Mouse (Mus musculus) forebrain, embryonic 14.5 days (tissue): ENCODE measurements at regions not wholly inside any gene's neighbourhood (a gene's known extent, or its start where the extent isn't known, plus 50 kb on each side); places are given as distances from the start of the nearest gene placed in this dataset.

Experiments used
- ATAC-seq: fragments of 200-750 bp; cut with Nextera tagmentation; 2 replicates; pipeline ENCODE4 v1.8.0; 2017; ENCODE audit warnings: mild to moderate bottlenecking, moderate library complexity
- DNase-seq: peaks from one replicate; pipeline ENCODE4 v3.0.0-alpha.2; 2015; ENCODE audit warnings: low spot score
- H3K27ac ChIP-seq: fragments of 300-500 bp; sonication (generic); 2 replicates; pipeline ENCODE4 v1.5.1; 2014; ENCODE audit warnings: low read depth, mild to moderate bottlenecking, control low read depth, low read length, moderate library complexity
- H3K27me3 ChIP-seq: fragments of 300-500 bp; sonication (generic); replicated peaks from 2 replicates; pipeline ENCODE4 v1.6.1; 2014; ENCODE audit warnings: low read length, control low read depth, mixed read lengths; ENCODE audit not compliant: control insufficient read depth, insufficient read depth
- H3K36me3 ChIP-seq: fragments of 300-500 bp; sonication (generic); 2 replicates; pipeline ENCODE4 v1.6.1; 2014; ENCODE audit warnings: low read length, control low read depth; ENCODE audit not compliant: control insufficient read depth, insufficient read depth
- H3K4me1 ChIP-seq: fragments of 300-500 bp; sonication (generic); 2 replicates; pipeline ENCODE4 v1.6.1; 2014; ENCODE audit warnings: antibody characterized with exemption, low read length, control low read depth; ENCODE audit not compliant: control insufficient read depth, insufficient read depth
- H3K4me2 ChIP-seq: fragments of 300-500 bp; sonication (generic); 2 replicates; pipeline ENCODE4 v1.6.1; 2014; ENCODE audit warnings: mild to moderate bottlenecking, control low read depth, low read length
- H3K4me3 ChIP-seq: fragments of 300-500 bp; sonication (generic); 2 replicates; pipeline ENCODE4 v1.5.1; 2014; ENCODE audit warnings: low read depth, low read length, control low read depth
- H3K9ac ChIP-seq: fragments of 300-500 bp; sonication (generic); 2 replicates; pipeline ENCODE4 v1.6.1; 2014; ENCODE audit warnings: mild to moderate bottlenecking, low read length, control low read depth, moderate library complexity
- H3K9me3 ChIP-seq: fragments of 300-500 bp; sonication (generic); replicated peaks from 2 replicates; pipeline ENCODE4 v1.6.1; 2016; ENCODE audit warnings: low read length, control low read depth, mixed read lengths; ENCODE audit not compliant: control insufficient read depth
- WGBS: fragments of 180-500 bp; shearing (Covaris S2); extraction: QIAGEN DNeasy Blood & Tissue Kit; methylation state at CpG from one replicate; pipeline ENCODE4 v1.1.7; 2014; 5-methylcytosine and 5-hydroxymethylcytosine counted together

- H3K27me3 ChIP-seq, result no peaks in the 10 kb centered on the region
- H3K4me1 ChIP-seq, result no peaks in the 10 kb centered on the region
- H3K36me3 ChIP-seq, result no peaks in the 10 kb centered on the region
- DNase-seq (no peak), ATAC-seq (no peak)
- H3K9ac ChIP-seq, result no peak overlapping the region
- no peak overlapping the region for H3K27ac ChIP-seq
- H3K4me2 ChIP-seq, result no peak overlapping the region
- no peak overlapping the region for H3K4me3 ChIP-seq
- no peaks in the 10 kb centered on the region for H3K9me3 ChIP-seq
- 96% methylated on average over 10 of the region's 10 CpGs for WGBS
Measured at GRCm38 (mm10) chr13:60457277-60457676, 144.5 kb upstream of the Dapk1 start.

DNA sequence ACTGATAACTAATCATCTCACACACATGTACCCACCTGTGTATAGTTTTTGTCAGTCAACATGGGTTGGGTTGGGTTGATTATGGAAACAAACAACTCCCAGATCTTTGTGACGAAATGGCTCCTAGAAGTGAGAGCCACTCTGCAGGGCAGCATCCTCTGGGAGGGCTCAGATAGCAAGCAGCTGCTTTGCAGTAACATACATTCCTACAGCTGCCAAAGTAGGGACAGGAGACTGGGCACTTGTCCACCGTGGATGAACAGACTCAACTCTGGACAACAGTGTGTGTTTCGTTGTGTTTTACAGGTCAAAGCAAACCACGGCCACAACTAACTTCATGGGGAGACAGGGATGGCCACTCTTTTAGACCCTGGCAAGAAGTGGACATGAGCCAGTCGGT lies 142.7 kb upstream of the Dapk1 start:
- Histone ChIP-seq H3K27me3 (no peaks in the 10 kb centered on the region), H3K4me1 (no peaks in the 10 kb centered on the region), H3K27ac (no peak overlapping the region), H3K4me3 (no peak overlapping the region), H3K9ac (no peak overlapping the region), H3K4me2 (no peak overlapping the region), H3K36me3 (no peaks in the 10 kb centered on the region), H3K9me3 (no peaks in the 10 kb centered on the region)
- no peak for DNase-seq
- ATAC-seq, result no peak
- 89% methylated on average over 5 of the region's 5 CpGs for WGBS

DNA sequence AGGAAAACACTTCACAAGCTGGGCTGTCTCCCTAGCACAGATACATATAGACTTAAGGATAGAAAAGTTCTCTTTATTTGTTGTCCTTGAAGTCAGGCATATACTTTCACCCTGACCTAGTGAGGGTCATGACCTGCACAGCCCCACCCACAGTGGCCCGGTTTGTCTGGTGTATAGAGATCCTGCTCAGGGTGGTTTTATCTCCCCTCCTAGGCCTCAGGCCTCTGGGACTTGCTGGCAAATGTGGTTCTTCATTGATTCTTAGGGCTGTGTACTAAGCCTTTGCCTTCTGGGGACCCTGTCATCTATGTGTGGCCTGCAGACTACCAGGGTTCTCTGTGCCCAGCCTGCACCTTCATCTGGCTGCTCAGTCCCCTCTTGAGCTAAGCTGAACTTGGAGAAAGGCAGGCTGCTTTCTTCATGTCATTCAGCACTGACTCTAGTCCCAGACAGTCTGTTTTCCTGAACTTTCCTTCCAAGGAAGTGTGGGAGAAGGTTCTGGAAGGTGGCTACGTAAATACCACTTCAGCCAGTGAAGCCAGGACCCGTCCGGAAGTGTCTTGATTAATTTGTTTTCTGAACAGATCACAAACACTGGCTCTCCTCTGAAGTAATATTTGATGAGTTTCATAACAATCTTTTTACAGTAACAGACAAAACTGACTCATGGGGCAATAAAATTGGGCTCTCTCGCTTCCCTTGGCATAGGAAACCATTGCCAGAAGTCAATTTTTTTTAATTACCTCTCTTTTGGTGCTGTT lies 135.0 kb upstream of the Dapk1 start:
- no peak overlapping the region for H3K27ac ChIP-seq
- ATAC-seq (no peak), DNase-seq (no peak)
- no peak overlapping the region for H3K4me2 ChIP-seq
- H3K9me3 ChIP-seq, result no peaks in the 10 kb centered on the region
- WGBS, result 91% methylated on average over 5 of the region's 5 CpGs
- H3K4me1 ChIP-seq, result no peaks in the 10 kb centered on the region
- H3K4me3 ChIP-seq, result no peak overlapping the region
- no peaks in the 10 kb centered on the region for H3K27me3 ChIP-seq
- no peaks in the 10 kb centered on the region for H3K36me3 ChIP-seq
- no peak overlapping the region for H3K9ac ChIP-seq

GRCm38 (mm10) chr13:60467821-60468579 lies 133.7 kb upstream of the Dapk1 start:
- DNase-seq (peak; percentile 78), ATAC-seq (peak; percentile 20; the same call in 1 of the 2 replicates)
- no peaks in the 10 kb centered on the region for H3K36me3 ChIP-seq
- H3K27ac ChIP-seq, result no peak overlapping the region
- WGBS, result 20% methylated on average over 11 of the region's 11 CpGs
- H3K4me1 ChIP-seq, result no peaks in the 10 kb centered on the region
- H3K4me3 ChIP-seq, result no peak overlapping the region
- no peaks in the 10 kb centered on the region for H3K27me3 ChIP-seq
- no peak overlapping the region for H3K9ac ChIP-seq
- no peak overlapping the region for H3K4me2 ChIP-seq
- no peaks in the 10 kb centered on the region for H3K9me3 ChIP-seq

DNA sequence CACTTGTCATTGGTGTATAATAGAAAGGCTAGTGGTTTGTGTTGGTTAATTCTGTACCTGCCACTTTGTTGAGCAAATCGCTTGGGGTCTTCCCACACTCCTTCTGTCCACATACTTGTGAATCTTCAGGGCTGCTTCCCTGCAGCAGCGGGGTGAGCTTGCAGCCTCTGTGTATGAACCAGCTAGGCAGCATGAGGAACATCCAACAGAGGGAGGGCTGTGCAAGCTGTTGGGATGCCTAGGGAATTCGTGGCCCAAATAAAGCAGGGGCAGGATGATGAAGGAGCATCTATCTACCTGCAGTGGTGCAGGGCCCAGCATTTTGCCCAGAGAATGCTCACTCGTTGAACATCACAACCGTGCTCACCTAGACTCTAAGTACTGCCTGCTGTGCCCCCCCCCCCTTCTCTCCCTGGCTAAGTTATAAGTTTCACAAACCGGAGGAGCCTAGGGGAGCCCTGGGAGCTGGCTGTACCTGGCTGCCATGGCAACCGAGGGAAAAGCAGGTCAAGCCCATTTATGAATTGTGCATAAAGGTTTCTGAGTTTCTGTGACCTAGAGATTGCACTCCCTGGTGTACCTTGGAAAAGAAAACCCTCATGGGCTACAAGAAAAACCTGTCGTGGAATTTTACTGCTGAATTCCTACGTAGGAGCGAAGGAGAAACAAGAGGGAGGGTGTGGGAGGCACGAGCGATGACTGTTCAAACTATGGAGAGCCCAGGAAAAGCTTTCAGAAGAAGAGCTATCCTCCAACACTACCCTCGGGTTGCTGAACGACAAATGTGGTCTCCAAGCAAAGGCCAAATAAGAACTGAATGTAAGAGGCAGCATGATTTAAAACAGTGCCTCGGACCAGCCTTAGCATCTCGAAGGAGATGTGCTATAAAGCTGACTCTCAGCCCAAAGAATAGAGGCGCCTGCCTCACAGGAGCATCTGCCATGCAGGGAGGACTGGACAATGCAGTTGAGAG lies 131.0 kb upstream of the Dapk1 start:
- no peak for DNase-seq
- 77% methylated on average over 17 of the region's 17 CpGs for WGBS

GRCm38 (mm10) chr13:60471602-60472001 lies 130.1 kb upstream of the Dapk1 start:
- H3K36me3 ChIP-seq, result no peaks in the 10 kb centered on the region
- no peak overlapping the region for H3K27ac ChIP-seq
- H3K4me3 ChIP-seq, result no peak overlapping the region
- no peak for ATAC-seq
- no peaks in the 10 kb centered on the region for H3K27me3 ChIP-seq
- H3K4me2 ChIP-seq, result no peak overlapping the region
- DNase-seq, result no peak
- H3K4me1 ChIP-seq, result no peaks in the 10 kb centered on the region
- 73% methylated on average over 5 of the region's 5 CpGs for WGBS
- H3K9ac ChIP-seq, result no peak overlapping the region
- H3K9me3 ChIP-seq, result no peaks in the 10 kb centered on the region

More for the DNA sequence above, 131.0 kb upstream of the Dapk1 start:
- no peak overlapping the region for H3K27ac ChIP-seq
- H3K9ac ChIP-seq, result no peak overlapping the region
- H3K4me3 ChIP-seq, result no peak overlapping the region
- H3K4me2 ChIP-seq, result no peak overlapping the region
- H3K36me3 ChIP-seq, result no peaks in the 10 kb centered on the region
- no peaks in the 10 kb centered on the region for H3K4me1 ChIP-seq
- H3K27me3 ChIP-seq, result no peaks in the 10 kb centered on the region
- no peaks in the 10 kb centered on the region for H3K9me3 ChIP-seq
- no peak for ATAC-seq

DNA sequence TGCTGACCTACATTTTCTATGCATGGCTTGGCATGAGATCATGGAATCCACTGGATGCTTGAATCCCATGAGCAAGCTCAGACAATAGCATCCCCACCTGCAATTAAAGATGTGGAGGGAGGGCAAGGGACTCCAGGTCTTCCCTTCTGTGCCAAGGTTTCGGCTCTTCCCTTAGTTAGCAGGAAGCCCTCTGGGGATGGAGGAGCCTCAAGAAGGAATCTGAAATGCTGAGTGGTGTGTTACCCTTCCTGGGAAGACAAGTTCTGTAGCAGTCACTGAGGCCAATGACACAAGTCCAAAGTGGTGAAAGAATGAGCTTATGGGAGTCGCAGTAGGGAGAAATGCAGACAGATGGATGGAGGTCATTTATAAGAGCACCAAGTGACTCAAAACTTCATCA lies 125.4 kb upstream of the Dapk1 start:
- ATAC-seq (no peak), DNase-seq (no peak)
- Histone ChIP-seq H3K4me2 (no peak overlapping the region), H3K4me3 (no peak overlapping the region), H3K36me3 (no peaks in the 10 kb centered on the region), H3K9me3 (no peaks in the 10 kb centered on the region), H3K4me1 (peaks cover 19% of the 10 kb centered on the region), H3K27ac (no peak overlapping the region), H3K9ac (no peak overlapping the region), H3K27me3 (no peaks in the 10 kb centered on the region)
- WGBS, result 94% methylated on average over 2 of the region's 2 CpGs

DNA sequence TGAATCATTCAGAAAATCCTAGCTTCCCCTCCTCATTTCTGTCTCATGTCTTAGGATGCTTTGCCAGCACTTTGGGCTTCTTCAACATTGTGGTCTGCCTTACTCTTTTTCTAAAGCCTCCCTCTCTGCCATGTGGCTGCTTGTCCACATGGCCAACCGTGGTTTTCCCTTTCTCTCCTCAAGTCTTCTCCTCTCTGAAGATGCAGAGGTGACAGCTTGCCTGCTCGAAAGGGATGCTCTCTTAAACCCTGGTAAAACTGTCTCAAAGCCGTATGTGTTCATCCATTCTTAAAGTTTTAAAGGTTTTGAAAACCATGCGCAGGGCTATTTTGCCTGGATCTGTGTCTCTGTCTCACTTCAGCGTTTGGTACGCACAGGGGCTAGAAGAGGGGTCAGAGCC lies 123.4 kb upstream of the Dapk1 start:
- Histone ChIP-seq H3K4me1 (peaks cover 19% of the 10 kb centered on the region), H3K36me3 (no peaks in the 10 kb centered on the region), H3K9ac (no peak overlapping the region), H3K27ac (no peak overlapping the region), H3K4me3 (no peak overlapping the region), H3K9me3 (no peaks in the 10 kb centered on the region), H3K4me2 (no peak overlapping the region), H3K27me3 (no peaks in the 10 kb centered on the region)
- 77% methylated on average over 6 of the region's 6 CpGs for WGBS
- no peak for DNase-seq
- ATAC-seq, result no peak
